Mouse (Mus musculus): ENCODE measurements around the gene 9930111J21Rik2.
"Not testable (repeated sequence)": the region's sequence is repeated elsewhere in the genome, so short reads cannot be mapped to it uniquely, and the experiment has no call there.

- TF ChIP-seq CTCF (IDR thresholded peaks at IDR 0.05; ENCODE audit: low read depth); EP300 (optimal IDR thresholded peaks at IDR 0.05): not testable (repeated sequence)
Observed at GRCm38 (mm10) chr11:48979251-48979650, 71.8 kb downstream of the 9930111J21Rik2 start, which contains the start of gene 9930111J21Rik1.

All from stomach, postnatal 0 days (tissue).